Mouse (Mus musculus): ENCODE results near the gene Bri3.

Gene Bri3

GRCm38 (mm10) chr5:144420001-144420400 lies 175.8 kb downstream of the Bri3 start:
- in situ Hi-C loops (cut with MboI, MseI), result no loop called here

DNA sequence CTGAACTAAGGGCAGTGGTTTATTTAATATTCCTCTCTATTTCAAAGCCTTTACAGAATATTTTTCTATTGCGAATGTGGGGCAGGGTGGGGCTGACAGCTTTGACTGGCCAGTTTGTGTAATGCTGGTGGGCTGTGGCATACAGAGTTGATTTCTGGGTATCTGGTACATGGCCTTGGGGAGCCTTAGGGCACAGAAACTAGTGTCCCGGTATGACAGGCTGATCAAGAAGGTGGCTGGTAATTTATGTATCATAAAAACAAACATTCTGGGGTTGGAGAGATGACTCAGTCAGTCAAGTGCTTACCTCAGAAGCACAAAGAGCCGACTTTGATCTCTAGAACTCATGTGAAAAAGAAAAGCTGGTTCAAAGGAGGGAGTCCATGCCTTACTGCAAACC lies 182.5 kb downstream of the Bri3 start:
- in situ Hi-C loops (cut with MboI, MseI), result no loop called here

DNA sequence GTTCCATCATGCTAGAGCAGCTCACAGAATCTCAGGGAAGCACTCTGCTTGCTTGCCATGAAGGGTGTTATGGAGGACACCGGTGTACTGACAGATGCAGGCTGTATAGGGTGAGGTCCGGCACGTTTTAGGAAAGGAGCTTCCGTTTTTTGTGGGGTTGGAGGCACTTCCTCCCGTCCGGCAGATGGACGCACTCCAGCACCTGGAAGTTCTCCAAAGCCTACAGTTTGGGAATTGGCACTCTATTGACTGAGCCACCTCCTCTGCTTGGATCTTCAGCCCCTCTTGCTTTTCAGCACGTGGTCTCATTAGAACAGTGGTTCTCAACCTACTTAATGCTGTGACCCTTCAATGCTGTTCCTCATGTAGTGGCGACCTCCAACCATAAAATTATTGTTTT lies 183.6 kb downstream of the Bri3 start:
- in situ Hi-C loops (cut with MboI, MseI), result no loop called here

DNA sequence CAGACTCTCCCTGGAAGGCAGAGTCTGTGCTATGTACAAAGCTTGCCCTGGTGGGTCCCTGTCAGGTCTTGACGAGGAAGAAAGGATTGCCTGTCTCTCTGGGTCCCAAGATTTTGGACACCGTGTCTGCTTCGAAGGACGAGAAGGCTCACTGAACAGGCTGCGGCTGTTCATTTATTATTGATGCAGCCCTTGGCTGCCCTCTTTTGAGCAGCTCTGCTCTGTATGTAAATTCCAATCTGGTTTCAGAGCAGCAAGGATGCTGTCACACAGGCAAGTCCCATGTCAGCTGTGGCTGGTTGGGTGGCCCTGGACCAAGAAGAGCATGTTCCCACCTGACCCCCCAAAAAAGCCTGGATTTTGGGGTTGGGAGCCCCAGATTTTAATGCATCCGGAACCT lies 187.2 kb downstream of the Bri3 start:
- in situ Hi-C loops (cut with MboI, MseI), result no loop called here

DNA sequence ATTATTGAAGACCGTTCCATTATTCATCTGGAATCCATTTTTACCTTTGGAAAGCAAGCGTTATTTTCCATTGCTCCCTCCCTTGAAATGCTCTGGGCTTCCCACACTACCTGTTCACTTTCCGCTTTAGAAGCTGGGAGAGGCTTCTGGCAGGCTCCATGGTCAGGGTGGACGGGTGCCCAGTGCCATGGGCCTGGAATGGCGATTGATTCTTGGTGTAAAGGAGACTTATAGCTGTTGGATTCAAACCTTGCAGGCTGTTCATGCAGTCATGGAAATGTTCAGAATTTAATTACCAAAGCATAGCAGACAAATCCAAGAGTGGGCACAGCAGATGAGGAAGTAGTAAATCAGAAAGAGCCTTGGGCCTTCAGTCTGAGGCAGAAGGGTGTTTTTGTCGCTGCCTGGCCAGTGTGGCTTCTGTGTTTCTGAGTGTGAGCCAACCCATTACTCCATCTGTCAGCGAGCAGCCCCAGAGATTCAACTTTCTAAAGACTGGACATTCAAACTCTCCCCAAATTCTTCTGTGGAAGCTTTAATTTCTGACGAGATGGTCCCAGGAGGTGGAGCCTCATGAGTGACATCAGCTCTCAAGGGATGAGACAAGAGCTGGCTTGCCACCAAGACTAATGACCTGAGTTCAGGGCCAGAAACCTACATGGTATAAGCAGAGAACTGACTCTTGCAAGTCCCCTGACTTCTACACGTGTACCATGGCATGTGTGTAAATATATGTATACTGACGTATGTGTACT lies 195.2 kb downstream of the Bri3 start:
- in situ Hi-C loops (cut with MboI, MseI), result no loop called here

DNA sequence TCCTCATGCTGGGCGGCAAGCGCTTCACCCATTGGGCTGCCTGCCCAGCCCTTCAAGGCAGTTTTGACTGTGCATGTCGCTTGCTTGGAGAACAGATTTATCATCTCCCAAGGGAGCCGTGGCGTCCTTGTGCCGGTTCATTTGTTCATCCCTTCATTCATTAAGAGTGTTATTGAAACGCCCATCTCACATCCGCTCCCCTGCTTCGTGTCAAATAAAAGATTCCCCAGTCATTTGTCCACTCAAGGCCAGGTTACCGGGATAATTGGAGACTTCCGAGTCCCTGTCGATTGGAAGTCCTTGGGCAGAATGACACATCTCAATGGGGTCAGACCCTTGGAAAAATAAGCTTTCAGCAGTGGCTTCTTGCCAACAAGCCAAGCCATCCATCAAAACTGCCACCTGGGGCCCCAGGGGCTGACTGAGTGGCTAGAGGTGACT lies 197.6 kb downstream of the Bri3 start:
- in situ Hi-C loops (cut with MboI, MseI), result no loop called here

DNA sequence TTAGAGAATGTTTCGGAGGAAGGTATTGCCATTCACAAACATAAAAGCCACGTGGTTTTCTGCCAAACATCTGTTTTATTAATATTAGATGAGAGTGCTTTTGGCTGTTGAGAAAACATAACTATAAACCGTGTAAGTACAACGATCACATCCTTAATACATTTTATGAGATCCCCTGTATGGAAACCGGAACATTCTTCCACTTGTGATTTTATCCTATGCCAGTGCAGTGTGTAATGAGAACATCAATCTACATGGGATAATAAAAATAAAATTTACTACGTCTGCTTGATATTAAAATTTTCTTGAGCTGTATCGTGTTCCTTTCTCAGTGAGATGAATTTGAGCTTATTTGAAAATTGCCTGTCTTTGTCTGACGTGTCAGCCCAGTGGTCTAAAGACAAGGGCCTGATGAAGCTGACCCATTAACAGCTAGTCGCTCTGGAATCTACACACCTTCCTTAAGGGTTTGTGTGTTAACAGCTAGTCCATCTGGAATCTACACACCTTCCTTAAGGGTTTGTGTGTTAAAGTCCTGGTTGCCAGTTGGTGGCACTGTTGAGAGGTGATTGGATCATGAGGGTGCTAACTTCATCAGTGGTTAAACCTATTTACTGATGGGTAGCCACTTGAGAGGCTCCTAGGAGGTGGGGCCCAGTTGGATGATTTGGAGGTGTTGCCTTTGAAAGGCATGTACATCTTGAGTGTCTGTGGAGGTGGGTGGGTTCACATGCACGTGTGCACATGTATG lies 202.4 kb downstream of the Bri3 start:
- in situ Hi-C loops (cut with MboI, MseI), result no loop called here

DNA sequence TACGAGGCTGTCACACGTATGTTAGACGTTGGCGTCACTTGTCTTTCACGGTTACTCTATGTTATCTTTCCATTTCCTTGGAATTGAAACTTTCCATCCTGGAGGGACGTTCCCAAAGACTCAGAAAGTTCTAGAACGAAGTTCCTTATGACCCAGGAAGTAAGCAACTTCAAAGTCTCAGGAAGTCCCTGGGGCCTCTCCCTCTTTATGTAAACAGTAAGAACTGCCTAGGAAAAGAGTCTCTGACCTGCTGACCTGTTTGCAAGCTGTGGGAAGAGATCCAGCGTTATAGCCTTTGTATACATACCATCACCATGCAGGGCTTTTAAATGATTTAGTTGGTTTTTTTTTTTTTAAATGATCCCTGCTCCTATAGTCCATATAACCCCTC lies 203.0 kb downstream of the Bri3 start:
- in situ Hi-C loops (cut with MboI, MseI), result no loop called here

- in situ Hi-C loops (cut with MboI, MseI), result no loop called here
These were observed 203.7 kb downstream of the Bri3 start for GRCm38 (mm10) chr5:144447975-144448374.

DNA sequence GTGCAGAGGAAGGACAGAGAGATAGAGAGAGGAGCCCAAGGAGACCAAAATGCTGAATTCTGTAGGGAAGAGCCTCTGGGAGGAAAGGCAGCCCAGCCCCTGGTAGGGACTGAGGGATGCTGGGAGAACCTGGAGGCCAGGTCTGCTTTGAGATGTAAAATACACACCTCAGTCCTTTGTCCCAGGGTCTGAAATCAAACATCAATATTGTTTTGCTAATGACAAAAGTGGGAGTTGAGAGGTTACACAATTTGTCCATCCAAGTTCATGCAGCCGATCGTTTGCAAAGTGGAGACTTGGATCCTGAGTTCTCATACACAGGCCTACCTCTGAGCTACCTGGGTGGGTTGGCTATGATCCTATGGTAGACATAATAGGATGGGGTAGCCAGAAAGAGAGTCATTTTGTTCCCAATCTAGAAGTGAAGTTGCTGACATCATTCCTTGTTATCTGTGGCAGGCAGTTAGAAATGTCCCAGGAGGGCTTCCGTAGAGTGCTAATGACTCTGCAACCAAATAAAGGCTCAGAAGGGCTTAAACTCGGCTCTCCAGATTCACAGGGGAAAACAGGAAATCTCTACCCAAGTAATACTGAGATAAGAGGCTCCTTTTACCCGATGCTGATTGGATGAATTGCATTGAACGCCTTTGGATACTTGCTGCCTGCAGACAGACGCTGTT lies 208.7 kb downstream of the Bri3 start:
- in situ Hi-C loops (cut with MboI, MseI), result no loop called here

GRCm38 (mm10) chr5:144457623-144458287 lies 213.5 kb downstream of the Bri3 start:
- in situ Hi-C loops (cut with MboI, MseI), result no loop called here

DNA sequence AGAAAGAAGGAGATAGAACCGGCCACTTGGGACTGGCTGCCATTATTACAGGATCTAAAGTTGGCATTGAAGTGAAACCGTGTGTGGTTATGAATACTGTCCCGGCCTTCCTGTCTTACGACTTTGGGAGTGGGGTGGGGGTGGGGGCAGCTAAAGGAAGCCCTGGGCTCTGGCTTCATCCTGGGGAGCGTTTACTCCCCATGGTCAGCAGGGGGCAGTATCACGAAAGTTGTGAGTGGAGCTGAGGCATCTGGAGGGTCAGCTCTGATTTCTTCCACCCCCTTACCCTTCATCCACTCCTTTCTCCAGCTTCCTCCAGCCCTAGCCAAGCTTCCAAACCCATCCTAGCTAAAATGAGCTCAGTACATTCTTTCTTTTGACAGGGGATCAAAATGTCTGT lies 222.8 kb downstream of the Bri3 start:
- in situ Hi-C loops (cut with MboI, MseI), result no loop called here

DNA sequence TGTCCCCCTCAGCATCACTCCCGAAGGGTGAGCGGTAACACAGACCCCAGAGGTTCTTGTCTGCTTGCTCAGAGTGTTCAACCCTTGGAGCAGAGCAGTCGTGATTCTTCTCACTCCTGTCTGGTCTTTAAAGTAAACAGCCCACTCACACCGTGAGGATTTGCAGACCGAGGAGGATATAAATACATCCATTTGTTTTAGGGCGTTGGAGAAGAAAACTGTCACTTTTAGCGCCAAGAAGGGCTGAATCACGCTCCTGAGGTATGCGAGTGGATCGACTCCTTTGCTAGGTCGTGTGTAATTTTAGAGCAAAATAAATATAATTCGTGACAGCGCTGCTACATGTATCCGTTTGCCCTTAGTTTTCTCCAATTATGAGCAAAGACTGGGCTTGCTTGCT lies 228.8 kb downstream of the Bri3 start:
- in situ Hi-C loops (cut with MboI, MseI), result loop anchor here (10.0 kb wide), 1 partner anchor 1728 kb away; no protein-coding TSS in a partner anchor

- in situ Hi-C loops (cut with MboI, MseI), result loop anchor here (10.0 kb wide), 2 partner anchors 1405 to 1735 kb away; no protein-coding TSS in a partner anchor
These were observed 235.5 kb downstream of the Bri3 start for GRCm38 (mm10) chr5:144479677-144480171.

DNA sequence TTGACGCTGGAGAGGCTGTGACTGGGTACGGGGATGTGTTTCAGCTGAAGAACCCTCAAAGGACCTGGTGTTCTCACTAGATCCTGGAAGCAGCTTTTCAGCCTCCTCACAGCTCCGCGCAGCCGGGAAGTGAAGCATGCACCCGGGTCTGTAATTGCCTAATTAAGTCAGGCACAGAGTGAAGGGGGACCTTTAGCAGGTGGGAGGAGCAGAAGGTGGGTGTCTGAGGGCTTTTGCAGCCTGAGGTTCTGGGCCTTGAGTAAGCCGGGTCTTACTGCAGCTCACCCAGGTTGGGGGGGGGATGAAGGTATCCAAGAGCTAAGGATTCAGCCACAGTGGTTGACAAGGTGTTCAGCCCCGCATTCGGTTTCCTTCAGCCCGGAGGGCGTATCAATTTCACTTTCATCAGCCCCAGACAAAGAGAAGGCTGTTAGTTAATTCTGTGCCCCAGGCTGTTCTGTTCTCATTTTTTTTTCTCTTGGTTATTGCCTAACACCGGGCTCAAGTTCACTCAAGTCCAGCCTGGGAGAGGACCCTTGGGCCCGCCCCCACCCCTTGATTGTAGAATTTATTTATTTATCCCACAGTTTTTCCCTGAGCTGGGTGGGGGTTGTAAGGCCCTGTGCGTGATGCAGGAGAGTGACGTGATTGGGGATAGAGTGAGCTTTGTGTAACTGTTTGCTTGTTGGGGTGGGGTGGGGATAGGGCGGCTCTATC lies 239.6 kb downstream of the Bri3 start:
- in situ Hi-C loops (cut with MboI, MseI), result loop anchor here (10.0 kb wide), 1 partner anchor 1401 kb away; no protein-coding TSS in a partner anchor

GRCm38 (mm10) chr5:144491308-144491707 lies 247.1 kb downstream of the Bri3 start:
- in situ Hi-C loops (cut with MboI, MseI), result no loop called here
